Mouse (Mus musculus) small intestine, adult 2 months (tissue): ENCODE measurements around the gene Diexf. TPM values are rescaled to one million over a fixed set of nuclear protein-coding genes. Genes with fewer than 3 reads are reported as not detected.

Experiments
- H3K27ac ChIP-seq: fragments of 200-500 bp; 2 replicates; pipeline ENCODE4 v1.5.1; 2012; ENCODE audit warnings: low read depth, low read length, control low read depth, inconsistent platforms; ENCODE audit not compliant: insufficient read depth
- H3K27me3 ChIP-seq: fragments of 200-500 bp; 2 replicates; pipeline ENCODE4 v1.6.1; 2012; ENCODE audit warnings: mild to moderate bottlenecking, moderate library complexity, low read length, inconsistent platforms; ENCODE audit not compliant: control insufficient read depth, insufficient read depth
- H3K36me3 ChIP-seq: fragments of 200-500 bp; 2 replicates; pipeline ENCODE4 v1.6.1; 2012; ENCODE audit warnings: mild to moderate bottlenecking, low read length, control low read depth, inconsistent platforms; ENCODE audit not compliant: control insufficient read depth, insufficient read depth
- H3K4me1 ChIP-seq: fragments of 200-500 bp; 2 replicates; pipeline ENCODE4 v1.6.1; 2012; ENCODE audit warnings: low read length, inconsistent platforms, mixed read lengths; ENCODE audit not compliant: control insufficient read depth, insufficient read depth, insufficient read length
- H3K4me3 ChIP-seq: fragments of 200-500 bp; 2 replicates; pipeline ENCODE4 v1.5.1; 2012; ENCODE audit warnings: low read depth, mild to moderate bottlenecking, control low read depth, inconsistent platforms, low read length, moderate library complexity
- CTCF ChIP-seq: fragments of 200-500 bp; IDR thresholded peaks from 2 replicates; pipeline ENCODE4 v1.5.1; 2012; ENCODE audit warnings: low read depth, mild to moderate bottlenecking, control low read depth, inconsistent platforms, low read length, moderate library complexity, mixed read lengths; ENCODE audit not compliant: insufficient replicate concordance, insufficient read length; ENCODE audit errors: extremely low read depth
- POLR2A ChIP-seq: fragments of 200-500 bp; IDR thresholded peaks from 2 replicates; pipeline ENCODE4 v1.6.1; 2012; ENCODE audit warnings: low read depth, mild to moderate bottlenecking, control low read depth, inconsistent platforms, low read length, moderate library complexity
- WGBS: fragments of 180-500 bp; shearing (Covaris S2); methylation state at CpG from one replicate; pipeline ENCODE4 v1.1.7; 2018; 5-methylcytosine and 5-hydroxymethylcytosine counted together
- polyA plus RNA-seq: library from polyadenylated mRNA; depleted of rRNA; stranded (reverse); fragments of >200 nt; gene quantifications from 2 replicates; pipeline ENCODE4 v1.2.3, GENCODE M21; 2012; rRNA removed

The Diexf gene
- polyA plus RNA-seq, 1 experiment: 5.5 TPM

- Histone ChIP-seq H3K27me3 (no peaks in the 10 kb centered on the region), H3K4me3 (no peak overlapping the region), H3K36me3 (no peaks in the 10 kb centered on the region), H3K27ac (no peak overlapping the region), H3K4me1 (no peaks in the 10 kb centered on the region)
- WGBS: 47% methylated on average over 2 of the region's 2 CpGs
- TF ChIP-seq POLR2A (no peak), CTCF (no peak)
Observed at GRCm38 (mm10) chr1:193060167-193060566, 69.9 kb downstream of the Diexf start.

- Histone ChIP-seq H3K4me1 (no peaks in the 10 kb centered on the region), H3K36me3 (no peaks in the 10 kb centered on the region), H3K27ac (no peak overlapping the region), H3K4me3 (no peak overlapping the region), H3K27me3 (no peaks in the 10 kb centered on the region)
- TF ChIP-seq POLR2A: no peak
- no peak for TF ChIP-seq CTCF
- 68% methylated on average over 5 of the region's 5 CpGs for WGBS
Observed at GRCm38 (mm10) chr1:193059596-193059995, 70.5 kb downstream of the Diexf start.

- no peak for TF ChIP-seq POLR2A
- no peak for TF ChIP-seq CTCF
- WGBS: 62% methylated on average over 5 of the region's 5 CpGs
Observed at GRCm38 (mm10) chr1:193054401-193054800, 75.7 kb downstream of the Diexf start.

GRCm38 (mm10) chr1:193053065-193053464 is 77.0 kb downstream of the Diexf start:
- TF ChIP-seq POLR2A: no peak

More at GRCm38 (mm10) chr1:193054401-193054800, 75.7 kb downstream of the Diexf start:
- H3K4me1 ChIP-seq: no peaks in the 10 kb centered on the region
- no peaks in the 10 kb centered on the region for H3K36me3 ChIP-seq
- H3K4me3 ChIP-seq: no peak overlapping the region
- no peaks in the 10 kb centered on the region for H3K27me3 ChIP-seq
- H3K27ac ChIP-seq: no peak overlapping the region

GRCm38 (mm10) chr1:193047616-193048015 is 82.5 kb downstream of the Diexf start:
- H3K36me3 ChIP-seq: no peaks in the 10 kb centered on the region
- WGBS: 86% methylated on average over 4 of the region's 4 CpGs
- no peak for TF ChIP-seq CTCF
- no peak for TF ChIP-seq POLR2A
- no peaks in the 10 kb centered on the region for H3K27me3 ChIP-seq
- H3K27ac ChIP-seq: no peak overlapping the region
- H3K4me1 ChIP-seq: no peaks in the 10 kb centered on the region
- H3K4me3 ChIP-seq: no peak overlapping the region

More at GRCm38 (mm10) chr1:193053065-193053464, 77.0 kb downstream of the Diexf start:
- H3K36me3 ChIP-seq: no peaks in the 10 kb centered on the region
- WGBS: 30% methylated on average over 5 of the region's 5 CpGs
- no peaks in the 10 kb centered on the region for H3K4me1 ChIP-seq
- no peaks in the 10 kb centered on the region for H3K27me3 ChIP-seq
- H3K4me3 ChIP-seq: no peak overlapping the region
- no peak overlapping the region for H3K27ac ChIP-seq

- no peak overlapping the region for H3K27ac ChIP-seq
- H3K36me3 ChIP-seq: no peaks in the 10 kb centered on the region
- no peaks in the 10 kb centered on the region for H3K4me1 ChIP-seq
- TF ChIP-seq CTCF (no peak), POLR2A (no peak)
- no peak overlapping the region for H3K4me3 ChIP-seq
- 75% methylated on average over 3 of the region's 3 CpGs for WGBS
- no peaks in the 10 kb centered on the region for H3K27me3 ChIP-seq
Observed at GRCm38 (mm10) chr1:193042760-193043295, 87.2 kb downstream of the Diexf start.

Other genes starting within 250 kb of the Diexf start
- 0.01 and 0.05 TPM in 2 replicates for gene Syt14, start 94.5 kb downstream of the Diexf start, polyA plus RNA-seq
- 43.4 and 141 TPM in 2 replicates for gene Irf6, start 22.8 kb upstream of the Diexf start, polyA plus RNA-seq
- gene A130010J15Rik, start 37.8 kb upstream of the Diexf start, polyA plus RNA-seq: 1.6 and 2.0 TPM in 2 replicates
- gene Traf3ip3, start 71.4 kb upstream of the Diexf start, polyA plus RNA-seq: 2.6 and 4.6 TPM in 2 replicates
- 13.9 and 21.7 TPM in 2 replicates for gene Lamb3, start 77.4 kb upstream of the Diexf start, polyA plus RNA-seq
- 3.1 and 3.3 TPM in 2 replicates for gene Hsd11b1, start 133.8 kb upstream of the Diexf start, polyA plus RNA-seq
- gene G0s2, start 142.9 kb upstream of the Diexf start, polyA plus RNA-seq: 14.2 and 22.5 TPM in 2 replicates
- gene Camk1g, start 240.0 kb upstream of the Diexf start, polyA plus RNA-seq: 0.30 and 0.41 TPM in 2 replicates